Mouse (Mus musculus) urinary bladder, postnatal 25 days (tissue): ENCODE measurements around the gene Tmem88b.
"Not testable (repeated sequence)": the region's sequence is repeated elsewhere in the genome, so short reads cannot be mapped to it uniquely, and the experiment has no call there.

ENCODE experiments used
- DNase-seq: peaks from one replicate; pipeline ENCODE4 v3.0.0; 2022; ENCODE audit warnings: low spot score

Gene Tmem88b

GRCm38 (mm10) chr4:155760613-155761355 lies 24.9 kb downstream of the Tmem88b start, which contains the start of gene Atad3a:
Gene Atad3a, minus strand, starts transcription at chr4:155761093.
- peak; percentile 95 for DNase-seq

GRCm38 (mm10) chr4:155759862-155760612 lies 25.6 kb downstream of the Tmem88b start:
- DNase-seq: no peak

GRCm38 (mm10) chr4:155757011-155757410 lies 28.7 kb downstream of the Tmem88b start:
- DNase-seq: no peak

- no peak for DNase-seq
Measured at GRCm38 (mm10) chr4:155746575-155747490, 38.8 kb downstream of the Tmem88b start.

GRCm38 (mm10) chr4:155746036-155746548 lies 39.6 kb downstream of the Tmem88b start:
- no peak for DNase-seq

GRCm38 (mm10) chr4:155745136-155745535 lies 40.5 kb downstream of the Tmem88b start:
- DNase-seq: no peak

GRCm38 (mm10) chr4:155744474-155744873 lies 41.2 kb downstream of the Tmem88b start:
- no peak for DNase-seq

GRCm38 (mm10) chr4:155742684-155743083 lies 43.0 kb downstream of the Tmem88b start:
- no peak for DNase-seq

- not testable (repeated sequence) for DNase-seq
Measured at GRCm38 (mm10) chr4:155740681-155741080, 45.0 kb downstream of the Tmem88b start.

GRCm38 (mm10) chr4:155739741-155740636 lies 45.7 kb downstream of the Tmem88b start:
- DNase-seq: no peak

GRCm38 (mm10) chr4:155739152-155739551 lies 46.5 kb downstream of the Tmem88b start:
- DNase-seq: no peak

GRCm38 (mm10) chr4:155738262-155738661 lies 47.4 kb downstream of the Tmem88b start:
- no peak for DNase-seq

GRCm38 (mm10) chr4:155736421-155736820 lies 49.3 kb downstream of the Tmem88b start:
- DNase-seq: no peak

- DNase-seq: no peak
Measured at GRCm38 (mm10) chr4:155735788-155736187, 49.9 kb downstream of the Tmem88b start.

GRCm38 (mm10) chr4:155734951-155735702 lies 50.5 kb downstream of the Tmem88b start:
- DNase-seq: peak; percentile 49

GRCm38 (mm10) chr4:155734350-155734941 lies 51.2 kb downstream of the Tmem88b start, which contains the start of gene Tmem240:
Gene Tmem240, plus strand, starts transcription at chr4:155734800.
- peak; percentile 77 for DNase-seq

GRCm38 (mm10) chr4:155733267-155733666 lies 52.4 kb downstream of the Tmem88b start:
- no peak for DNase-seq
